In genomic region chr7:27227276-27227675, GRCm38 (mm10) we compare ENCODE assay signal across 7 mouse cellular contexts. TPM values are rescaled to one million over a fixed set of nuclear protein-coding genes. Genes with fewer than 3 reads are reported as not detected.
A peak's percentile ranks its signal among the peaks of the same experiment; 100 is the strongest.
DNase-seq lines count a peak whose midpoint lies in the region; ATAC-seq and TF ChIP-seq lines count a peak whose summit lies in the region.

No protein-coding gene starts in this region.

- 28% methylated on average over 9 of the region's 9 CpGs for WGBS in lung, adult 2 months
- whole genome bisulfite sequencing in intestine, embryonic 16.5 days = 23% methylated on average over 8 of the region's 9 CpGs
- WGBS in neural tube, embryonic 14.5 days = 40% methylated on average over 9 of the region's 9 CpGs

- DNase-seq in lung, adult 2 months = no peak
- no peak for DNase-seq in lung, postnatal 14 days
- no peak for DNase-seq in urinary bladder, postnatal 10 days (ENCODE audit: low spot score)
- no peak for DNase-seq in gastrocnemius, postnatal 14 days

- no peaks in the 10 kb centered on the region for H3K36me3 ChIP-seq in intestine, embryonic 16.5 days (ENCODE audit: control insufficient read depth, insufficient read depth, low read length)
- H3K36me3 ChIP-seq in neural tube, embryonic 14.5 days (ENCODE audit: control insufficient read depth, insufficient read depth, low read length) = no peaks in the 10 kb centered on the region

- TF ChIP-seq CTCF in lung, adult 2 months (IDR thresholded peaks at IDR 0.05; ENCODE audit: insufficient read depth, low read length) = no peak
- TF ChIP-seq CTCF in embryonic fibroblast, embryonic 13.5 days (IDR thresholded peaks at IDR 0.05; ENCODE audit: borderline replicate concordance, insufficient read depth, low read length) = no peak

- intact Hi-C loops in gastrocnemius, postnatal 14 days (cut with DNase I; ENCODE audit: low total_unique reads) = no loop called here

- no peaks in the 10 kb centered on the region for H3K27me3 ChIP-seq in intestine, embryonic 16.5 days (replicated peaks; ENCODE audit: control insufficient read depth, insufficient read depth, low read length)
- H3K27me3 ChIP-seq in neural tube, embryonic 14.5 days (ENCODE audit: control insufficient read depth, insufficient read depth, low read length) = no peaks in the 10 kb centered on the region

- no peak overlapping the region for H3K27ac ChIP-seq in embryonic fibroblast, embryonic 13.5 days (ENCODE audit: insufficient read depth, low read length)
- H3K27ac ChIP-seq in intestine, embryonic 16.5 days (ENCODE audit: low read length) = peak overlapping the region; percentile 91
- no peak overlapping the region for H3K27ac ChIP-seq in neural tube, embryonic 14.5 days (ENCODE audit: low read depth, low read length)

- peaks cover 16% of the 10 kb centered on the region for H3K4me1 ChIP-seq in lung, adult 2 months (ENCODE audit: control insufficient read depth, insufficient read depth, low read length)
- H3K4me1 ChIP-seq in embryonic fibroblast, embryonic 13.5 days (ENCODE audit: control insufficient read depth, insufficient read depth, low read length) = peaks cover 16% of the 10 kb centered on the region; the same call in 1 of the 2 replicates
- peaks cover 49% of the 10 kb centered on the region for H3K4me1 ChIP-seq in intestine, embryonic 16.5 days (ENCODE audit: control insufficient read depth, insufficient read depth, low read length)
- peaks cover 46% of the 10 kb centered on the region for H3K4me1 ChIP-seq in neural tube, embryonic 14.5 days (ENCODE audit: control insufficient read depth, insufficient read depth, low read length)

- no peak for ATAC-seq in intestine, embryonic 16.5 days
- no peak for ATAC-seq in neural tube, embryonic 14.5 days (ENCODE audit: low read depth)

- peak overlapping the region; percentile 86 for H3K4me2 ChIP-seq in intestine, embryonic 16.5 days (ENCODE audit: low read depth, low read length)
- H3K4me2 ChIP-seq in neural tube, embryonic 14.5 days (ENCODE audit: low read depth, low read length) = peak overlapping the region; percentile 87

- TF ChIP-seq POLR2A in lung, adult 2 months (IDR thresholded peaks at IDR 0.05; ENCODE audit: borderline replicate concordance, extremely low read depth, low read depth, low read length) = no peak
- no peak for TF ChIP-seq POLR2A in embryonic fibroblast, embryonic 13.5 days (IDR thresholded peaks at IDR 0.05; ENCODE audit: low read depth, low read length)

- no peaks in the 10 kb centered on the region for H3K9me3 ChIP-seq in intestine, embryonic 16.5 days (ENCODE audit: control insufficient read depth, low read length)
- H3K9me3 ChIP-seq in neural tube, embryonic 14.5 days (ENCODE audit: control insufficient read depth, low read length) = no peaks in the 10 kb centered on the region

- H3K4me3 ChIP-seq in lung, adult 2 months (replicated peaks; ENCODE audit: extremely low read depth, low read depth, low read length) = peak overlapping the region; percentile 77
- peak overlapping the region; percentile 64 for H3K4me3 ChIP-seq in embryonic fibroblast, embryonic 13.5 days (ENCODE audit: insufficient read depth, low read length)
- peak overlapping the region; percentile 86 for H3K4me3 ChIP-seq in intestine, embryonic 16.5 days (ENCODE audit: low read length)
- H3K4me3 ChIP-seq in neural tube, embryonic 14.5 days (ENCODE audit: low read depth, low read length) = peak overlapping the region; percentile 89

- H3K9ac ChIP-seq in intestine, embryonic 16.5 days (ENCODE audit: low read depth, low read length) = peak overlapping the region; percentile 97
- H3K9ac ChIP-seq in neural tube, embryonic 14.5 days (replicated peaks; ENCODE audit: low read depth, low read length) = peak overlapping the region; percentile 86

RNA-seq across cellular contexts. Expression of gene Itpkc, which starts 1.2 kb away (rescaled TPM):
- 8.6 and 11.2 TPM in 2 replicates for polyA plus RNA-seq in lung, adult 2 months (2012; rRNA removed)
- polyA plus RNA-seq in embryonic fibroblast, embryonic 13.5 days (2011; ENCODE audit: insufficient read length, low read depth, missing spikeins) = 8.3 and 8.7 TPM in 2 replicates
- polyA plus RNA-seq in intestine, embryonic 16.5 days (2015; fragmentation: Nextera tagmentation; extraction: Ambion mirVana) = 8.3 and 9.5 TPM in 2 replicates
- 6.6 and 7.2 TPM in 2 replicates for polyA plus RNA-seq in neural tube, embryonic 14.5 days (2014; fragmentation: Nextera tagmentation; extraction: Ambion mirVana)
- total RNA-seq in gastrocnemius, postnatal 14 days (2021) = 1 to 10 TPM; 3.2 to 3.9 TPM

RNA-seq across cellular contexts. Expression of gene Coq8b, which starts 5.5 kb away (rescaled TPM):
- 68.6 and 76.8 TPM in 2 replicates for polyA plus RNA-seq in lung, adult 2 months (2012; rRNA removed)
- polyA plus RNA-seq in embryonic fibroblast, embryonic 13.5 days (2011; ENCODE audit: insufficient read length, low read depth, missing spikeins) = 19.4 and 21.6 TPM in 2 replicates
- 25.5 and 26.3 TPM in 2 replicates for polyA plus RNA-seq in intestine, embryonic 16.5 days (2015; fragmentation: Nextera tagmentation; extraction: Ambion mirVana)
- 16.7 and 20.9 TPM in 2 replicates for polyA plus RNA-seq in neural tube, embryonic 14.5 days (2014; fragmentation: Nextera tagmentation; extraction: Ambion mirVana)
- total RNA-seq in gastrocnemius, postnatal 14 days (2021) = 1 to 10 TPM; 3.9 to 4.1 TPM

RNA-seq across cellular contexts. Expression of gene Numbl, which starts 31.0 kb away (rescaled TPM):
- polyA plus RNA-seq in lung, adult 2 months (2012; rRNA removed) = 33.0 and 36.4 TPM in 2 replicates
- 47.6 and 51.7 TPM in 2 replicates for polyA plus RNA-seq in embryonic fibroblast, embryonic 13.5 days (2011; ENCODE audit: insufficient read length, low read depth, missing spikeins)
- polyA plus RNA-seq in intestine, embryonic 16.5 days (2015; fragmentation: Nextera tagmentation; extraction: Ambion mirVana) = 9.1 and 10.8 TPM in 2 replicates
- 22.6 and 27.9 TPM in 2 replicates for polyA plus RNA-seq in neural tube, embryonic 14.5 days (2014; fragmentation: Nextera tagmentation; extraction: Ambion mirVana)
- total RNA-seq in gastrocnemius, postnatal 14 days (2021) = 10 to 100 TPM in 1 of 2 experiments, 1 to 10 TPM in 1; 8.0 to 10.2 TPM

RNA-seq across cellular contexts. Expression of gene Snrpa, which starts 31.2 kb away (rescaled TPM):
- 135 and 136 TPM in 2 replicates for polyA plus RNA-seq in lung, adult 2 months (2012; rRNA removed)
- 117 and 153 TPM in 2 replicates for polyA plus RNA-seq in embryonic fibroblast, embryonic 13.5 days (2011; ENCODE audit: insufficient read length, low read depth, missing spikeins)
- polyA plus RNA-seq in intestine, embryonic 16.5 days (2015; fragmentation: Nextera tagmentation; extraction: Ambion mirVana) = 227 and 251 TPM in 2 replicates
- 197 and 207 TPM in 2 replicates for polyA plus RNA-seq in neural tube, embryonic 14.5 days (2014; fragmentation: Nextera tagmentation; extraction: Ambion mirVana)
- 10 to 100 TPM; 32.2 to 34.7 TPM for total RNA-seq in gastrocnemius, postnatal 14 days (2021)

RNA-seq across cellular contexts. Expression of gene BC024978, which starts 31.7 kb away (rescaled TPM):
- 11.2 and 13.5 TPM in 2 replicates for polyA plus RNA-seq in lung, adult 2 months (2012; rRNA removed)
- polyA plus RNA-seq in embryonic fibroblast, embryonic 13.5 days (2011; ENCODE audit: insufficient read length, low read depth, missing spikeins) = 7.3 and 7.7 TPM in 2 replicates
- polyA plus RNA-seq in intestine, embryonic 16.5 days (2015; fragmentation: Nextera tagmentation; extraction: Ambion mirVana) = 2.8 and 2.9 TPM in 2 replicates
- 3.6 TPM in 2 replicates for polyA plus RNA-seq in neural tube, embryonic 14.5 days (2014; fragmentation: Nextera tagmentation; extraction: Ambion mirVana)
- total RNA-seq in gastrocnemius, postnatal 14 days (2021) = 10 to 100 TPM; 11.8 to 13.4 TPM
